Mouse (Mus musculus) stomach, embryonic 16.5 days (tissue): ENCODE measurements around the gene Ccdc57. TPM values are rescaled to one million over a fixed set of nuclear protein-coding genes. Genes with fewer than 3 reads are reported as not detected.
A peak's percentile ranks its signal among the peaks of the same experiment; 100 is the strongest.

Source experiments
- ATAC-seq: fragments of 200-750 bp; cut with Nextera tagmentation; 2 replicates; pipeline ENCODE4 v1.8.0; 2017; ENCODE audit warnings: moderate number of reproducible peaks, moderate TSS enrichment; ENCODE audit not compliant: insufficient read depth, low FRiP score
- H3K27ac ChIP-seq: fragments of 300-500 bp; sonication (generic); 2 replicates; pipeline ENCODE4 v1.5.1; 2014; ENCODE audit warnings: low read length
- H3K27me3 ChIP-seq: fragments of 300-500 bp; sonication (generic); 2 replicates; pipeline ENCODE4 v1.6.1; 2014; ENCODE audit warnings: low read length, control low read depth, mixed read lengths; ENCODE audit not compliant: control insufficient read depth, insufficient read depth
- H3K36me3 ChIP-seq: fragments of 300-500 bp; sonication (generic); 2 replicates; pipeline ENCODE4 v1.6.1; 2014; ENCODE audit warnings: low read length; ENCODE audit not compliant: control insufficient read depth, insufficient read depth
- H3K4me1 ChIP-seq: fragments of 300-500 bp; sonication (generic); 2 replicates; pipeline ENCODE4 v1.6.1; 2014; ENCODE audit warnings: low read length, control low read depth, mixed read lengths; ENCODE audit not compliant: control insufficient read depth, insufficient read depth
- H3K4me2 ChIP-seq: fragments of 300-500 bp; sonication (generic); 2 replicates; pipeline ENCODE4 v1.6.1; 2014; ENCODE audit warnings: low read depth, low read length, mixed read lengths
- H3K4me3 ChIP-seq: fragments of 300-500 bp; sonication (generic); replicated peaks from 2 replicates; pipeline ENCODE4 v1.5.1; 2014; ENCODE audit warnings: mild to moderate bottlenecking, low read length
- H3K9ac ChIP-seq: fragments of 300-500 bp; sonication (generic); 2 replicates; pipeline ENCODE4 v1.6.1; 2014; ENCODE audit warnings: low read length
- H3K9me3 ChIP-seq: fragments of 300-500 bp; sonication (generic); replicated peaks from 2 replicates; pipeline ENCODE4 v1.6.1; 2016; ENCODE audit warnings: low read length, control low read depth; ENCODE audit not compliant: control insufficient read depth
- WGBS: fragments of 180-500 bp; shearing (Covaris S2); extraction: QIAGEN DNeasy Blood & Tissue Kit; methylation state at CpG from one replicate; pipeline ENCODE4 v1.1.7; 2014; 5-methylcytosine and 5-hydroxymethylcytosine counted together
- polyA plus RNA-seq: library from polyadenylated mRNA; unstranded; fragments of >200 nt; fragmentation: Nextera tagmentation; extraction: Ambion mirVana; gene quantifications from 2 replicates; pipeline ENCODE4 v1.2.1, GENCODE M21; 2015

Gene Ccdc57
- polyA plus RNA-seq, 1 experiment from 2014 or later: 5.2 TPM

DNA sequence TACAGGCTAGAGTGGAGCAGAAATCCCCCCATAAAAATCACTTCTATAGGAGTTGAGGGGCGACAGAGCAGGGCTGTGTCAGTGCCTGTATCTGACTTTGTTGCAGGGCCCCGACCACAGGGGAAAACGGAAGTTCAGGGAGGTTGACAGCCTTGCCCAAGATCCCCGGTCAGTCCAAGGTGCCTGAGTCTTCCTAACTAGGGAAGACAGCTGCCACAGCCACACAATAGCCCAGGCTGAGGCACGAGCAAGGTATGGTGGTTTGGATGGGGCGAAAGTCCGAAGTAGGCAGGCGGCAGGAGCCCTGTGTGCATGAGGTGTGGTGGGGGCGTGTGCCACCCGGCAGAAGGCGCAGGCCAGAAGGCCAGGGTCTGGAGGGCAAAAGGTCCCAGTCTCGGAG is 15.7 kb upstream of the Ccdc57 start, which contains the start of gene Slc16a3:
Gene Slc16a3, plus strand, starts transcription at position 153 of the 400 bp plus-strand sequence.
- WGBS: 20% methylated on average over 12 of the region's 12 CpGs
- peak within 1 kb of the TSS; percentile 46; the same call in 1 of the 2 replicates for H3K27ac ChIP-seq
- peak within 1 kb of the TSS; percentile 56 for H3K4me3 ChIP-seq
- H3K9ac ChIP-seq: peak within 1 kb of the TSS; percentile 76
- peak within 1 kb of the TSS; percentile 81 for H3K4me2 ChIP-seq
- peaks cover 27% of the 10 kb centered on the region for H3K4me1 ChIP-seq
- no peaks in the 10 kb centered on the region for H3K9me3 ChIP-seq
- H3K27me3 ChIP-seq: no peaks in the 10 kb centered on the region; the same call in 1 of the 2 replicates
- H3K36me3 ChIP-seq: no peaks in the 10 kb centered on the region
- no peak for ATAC-seq

GRCm38 (mm10) chr11:120945926-120946325 is 13.3 kb upstream of the Ccdc57 start:
- Histone ChIP-seq H3K4me3 (no peak overlapping the region), H3K9me3 (no peaks in the 10 kb centered on the region), H3K27me3 (no peaks in the 10 kb centered on the region; the same call in 1 of the 2 replicates), H3K4me2 (no peak overlapping the region), H3K27ac (no peak overlapping the region), H3K9ac (no peak overlapping the region), H3K4me1 (peaks cover 17% of the 10 kb centered on the region), H3K36me3 (no peaks in the 10 kb centered on the region)
- WGBS: 84% methylated on average over 5 of the region's 5 CpGs
- ATAC-seq: no peak

DNA sequence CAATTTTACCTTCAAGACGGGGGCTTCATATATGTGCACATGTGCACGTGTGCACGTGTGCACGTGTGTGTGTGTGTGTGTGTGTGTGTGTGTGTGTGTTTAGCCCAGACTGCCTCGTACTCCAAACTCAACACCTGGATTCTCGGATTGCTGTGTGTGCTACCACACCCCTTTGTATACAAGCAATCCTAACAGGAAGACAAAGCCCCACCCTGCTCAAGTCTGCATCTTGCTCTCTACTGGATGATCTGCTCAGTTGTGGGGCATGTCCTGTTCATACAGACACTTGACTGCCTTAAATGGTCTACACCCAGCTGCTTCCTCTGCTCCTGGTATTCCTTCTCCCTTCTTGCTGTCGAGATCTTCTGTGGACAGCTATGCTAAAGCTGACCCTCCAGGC is 12.6 kb upstream of the Ccdc57 start:
- H3K9ac ChIP-seq: no peak overlapping the region
- no peak for ATAC-seq
- no peaks in the 10 kb centered on the region; the same call in 1 of the 2 replicates for H3K27me3 ChIP-seq
- H3K4me1 ChIP-seq: peaks cover 12% of the 10 kb centered on the region; the same call in 1 of the 2 replicates
- H3K36me3 ChIP-seq: no peaks in the 10 kb centered on the region
- no peaks in the 10 kb centered on the region for H3K9me3 ChIP-seq
- no peak overlapping the region for H3K4me3 ChIP-seq
- H3K27ac ChIP-seq: no peak overlapping the region
- WGBS: 72% methylated on average over 7 of the region's 7 CpGs
- no peak overlapping the region for H3K4me2 ChIP-seq

- ATAC-seq: no peak
- Histone ChIP-seq H3K4me3 (no peak overlapping the region), H3K27ac (no peak overlapping the region), H3K36me3 (no peaks in the 10 kb centered on the region), H3K27me3 (no peaks in the 10 kb centered on the region), H3K4me1 (no peaks in the 10 kb centered on the region), H3K4me2 (no peak overlapping the region), H3K9ac (no peak overlapping the region), H3K9me3 (no peaks in the 10 kb centered on the region)
- 83% methylated on average over 6 of the region's 6 CpGs for WGBS
Observed at GRCm38 (mm10) chr11:120940959-120941358, 8.3 kb upstream of the Ccdc57 start.

GRCm38 (mm10) chr11:120939712-120940341 is 7.2 kb upstream of the Ccdc57 start:
- WGBS: 44% methylated on average over 6 of the region's 6 CpGs
- Histone ChIP-seq H3K4me3 (no peak overlapping the region), H3K27ac (no peak overlapping the region), H3K27me3 (no peaks in the 10 kb centered on the region), H3K36me3 (no peaks in the 10 kb centered on the region), H3K4me1 (no peaks in the 10 kb centered on the region), H3K9me3 (no peaks in the 10 kb centered on the region), H3K9ac (no peak overlapping the region), H3K4me2 (no peak overlapping the region)
- no peak for ATAC-seq

GRCm38 (mm10) chr11:120938795-120939194 is 6.1 kb upstream of the Ccdc57 start:
- 15% methylated on average over 4 of the region's 4 CpGs for WGBS
- Histone ChIP-seq H3K9ac (no peak overlapping the region; the same call in 1 of the 2 replicates), H3K27ac (peak overlapping the region; percentile 52), H3K36me3 (no peaks in the 10 kb centered on the region), H3K4me3 (no peak overlapping the region), H3K4me1 (no peaks in the 10 kb centered on the region), H3K27me3 (no peaks in the 10 kb centered on the region), H3K9me3 (no peaks in the 10 kb centered on the region), H3K4me2 (no peak overlapping the region)
- ATAC-seq: 0 out of 2 replicates have a peak, but pooled peaks have one; percentile 41

GRCm38 (mm10) chr11:120937976-120938375 is 5.3 kb upstream of the Ccdc57 start:
- H3K4me2 ChIP-seq: no peak overlapping the region

DNA sequence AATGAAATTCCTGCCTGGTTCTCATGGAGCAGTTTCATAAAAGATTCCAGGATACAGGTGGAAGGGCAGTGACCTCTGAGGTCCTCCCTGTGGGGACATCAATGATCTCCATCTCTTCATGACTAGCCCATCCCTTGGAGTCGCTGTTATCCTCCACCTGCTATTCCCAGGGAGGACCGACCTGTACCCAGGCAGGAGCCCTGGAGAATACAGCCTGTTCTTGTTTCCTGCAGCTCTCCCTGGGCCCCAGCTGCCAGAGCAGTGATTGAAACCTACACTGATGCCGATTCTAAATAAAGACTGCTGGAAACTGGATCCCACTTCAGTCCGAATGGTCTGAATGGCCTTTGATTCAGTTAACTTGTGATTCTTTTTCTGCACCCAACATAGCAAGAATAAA is 1.2 kb downstream of the Ccdc57 start:
- Histone ChIP-seq H3K4me1 (peaks cover 3% of the 10 kb centered on the region; the same call in 1 of the 2 replicates), H3K4me2 (no peak overlapping the region), H3K27ac (no peak overlapping the region), H3K9me3 (no peaks in the 10 kb centered on the region), H3K36me3 (no peaks in the 10 kb centered on the region), H3K27me3 (no peaks in the 10 kb centered on the region; the same call in 1 of the 2 replicates), H3K4me3 (no peak overlapping the region), H3K9ac (no peak overlapping the region)
- ATAC-seq: no peak
- WGBS: 89% methylated on average over 4 of the region's 4 CpGs

More at GRCm38 (mm10) chr11:120937976-120938375, 5.3 kb upstream of the Ccdc57 start:
- 86% methylated on average over 1 of the region's 1 CpGs for WGBS
- Histone ChIP-seq H3K4me3 (no peak overlapping the region), H3K4me1 (no peaks in the 10 kb centered on the region), H3K9ac (no peak overlapping the region), H3K27ac (no peak overlapping the region), H3K9me3 (no peaks in the 10 kb centered on the region), H3K36me3 (no peaks in the 10 kb centered on the region), H3K27me3 (no peaks in the 10 kb centered on the region; the same call in 1 of the 2 replicates)
- no peak for ATAC-seq

GRCm38 (mm10) chr11:120928468-120928867 is 4.2 kb downstream of the Ccdc57 start:
- Histone ChIP-seq H3K36me3 (no peaks in the 10 kb centered on the region), H3K4me2 (no peak overlapping the region), H3K9me3 (no peaks in the 10 kb centered on the region), H3K9ac (no peak overlapping the region), H3K27ac (no peak overlapping the region), H3K27me3 (no peaks in the 10 kb centered on the region), H3K4me3 (no peak overlapping the region), H3K4me1 (peaks cover 3% of the 10 kb centered on the region; the same call in 1 of the 2 replicates)
- ATAC-seq: no peak
- WGBS: 91% methylated on average over 4 of the region's 4 CpGs
